Mouse (Mus musculus) spleen, postnatal 36 days (tissue): ENCODE measurements around the gene Tmem26.

Experiments
- DNase-seq, 2 experiments: peaks; one replicate each; pipeline ENCODE4 v3.0.0; 2022; ENCODE audit warnings: low spot score in 2 of 2, mixed read lengths in 1 of 2

The Tmem26 gene

DNA sequence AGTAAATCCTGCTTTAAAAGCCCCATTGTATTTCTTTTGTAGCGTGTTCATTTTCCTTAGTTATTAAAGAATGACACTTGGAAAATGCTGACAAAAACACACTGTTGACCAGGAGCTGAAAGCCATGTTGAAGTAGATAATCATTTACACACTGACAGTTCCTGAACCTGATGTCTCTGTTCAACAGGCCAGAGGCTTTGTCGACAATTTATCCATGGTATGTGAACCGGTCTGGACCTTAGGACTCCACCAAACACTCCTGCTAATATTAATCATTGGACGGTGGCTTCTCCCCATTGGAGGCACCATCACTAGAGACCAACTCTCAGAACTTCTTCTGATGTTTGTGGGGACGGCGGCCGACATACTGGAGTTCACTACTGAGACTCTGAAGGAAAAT, 27.5 kb downstream of the Tmem26 start:
- no peak for DNase-seq

DNA sequence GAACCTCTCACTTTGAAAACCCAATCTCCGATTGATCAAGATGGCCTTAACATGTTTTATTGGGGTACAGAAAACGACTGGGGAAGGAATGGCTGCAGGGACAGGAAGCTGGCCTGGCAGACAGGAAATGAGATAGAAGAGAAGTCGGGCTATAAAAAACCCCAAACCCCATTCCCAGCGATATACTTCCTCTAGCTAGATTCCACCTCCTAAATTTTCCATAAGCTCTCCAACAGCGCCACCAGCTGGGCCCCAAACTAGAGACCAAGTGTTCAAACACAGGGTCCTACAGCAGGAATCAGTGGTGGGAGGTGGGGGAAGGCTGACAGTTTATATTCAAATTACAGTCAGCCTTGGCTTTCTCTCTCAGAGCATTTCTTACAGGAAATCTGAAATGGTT, 35.8 kb downstream of the Tmem26 start:
- peak; percentile 18 to 29 for DNase-seq

DNA sequence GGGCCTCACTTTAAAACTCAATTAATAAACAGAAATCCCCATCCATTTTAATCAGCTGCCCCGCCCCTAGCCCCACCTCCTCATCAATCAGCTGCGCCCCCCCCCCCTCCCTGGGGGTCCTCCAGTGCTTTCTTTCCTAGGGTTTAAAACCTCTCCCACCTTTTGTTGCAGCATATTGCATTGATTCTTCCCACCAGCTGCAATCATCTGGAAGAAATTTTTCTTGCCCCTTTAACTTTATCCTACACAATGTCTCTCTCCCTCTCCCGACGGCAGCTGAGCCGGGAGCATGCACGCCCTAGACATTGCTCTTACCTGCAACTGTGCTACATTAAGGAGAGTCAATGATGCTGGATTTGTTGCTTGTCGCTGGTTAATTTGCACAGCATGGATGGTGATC, 36.3 kb downstream of the Tmem26 start:
- no peak for DNase-seq

DNA sequence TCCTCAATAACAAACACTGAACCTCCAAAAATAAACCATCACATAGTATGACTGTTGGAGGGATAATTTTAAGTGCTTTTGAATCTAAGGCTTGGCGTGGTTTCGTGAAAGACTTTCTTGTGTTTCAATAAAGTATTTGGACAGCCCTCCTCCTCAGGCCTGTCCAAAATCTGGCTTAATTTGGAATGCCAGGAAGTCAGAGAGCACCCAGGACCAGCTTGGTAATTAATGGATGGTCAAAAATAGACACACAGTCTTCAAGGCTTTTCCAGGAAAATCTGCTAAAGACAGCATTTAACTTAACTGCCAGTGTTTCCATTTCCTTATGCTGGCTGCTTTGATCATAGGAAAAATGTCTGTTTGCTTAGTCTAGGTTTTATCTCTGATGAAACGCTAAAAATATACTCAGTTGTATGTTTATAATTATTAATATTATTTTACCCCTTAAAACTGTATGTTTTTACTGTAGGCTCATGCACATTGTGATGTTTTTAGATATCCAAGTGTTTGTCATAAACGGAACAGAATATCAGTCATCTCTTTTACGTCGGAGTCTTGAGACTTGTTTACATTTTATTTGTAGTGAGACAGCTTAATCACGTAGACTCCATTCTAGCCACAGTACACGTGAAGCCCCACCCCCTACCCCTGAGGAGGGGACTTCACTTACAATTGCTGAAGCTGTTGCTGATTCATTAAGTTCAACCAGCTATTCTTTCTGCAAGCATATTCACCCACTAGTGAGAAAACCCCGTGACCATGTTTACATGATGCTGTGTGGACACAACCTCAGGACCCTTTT, 57.8 kb downstream of the Tmem26 start:
- no peak for DNase-seq

DNA sequence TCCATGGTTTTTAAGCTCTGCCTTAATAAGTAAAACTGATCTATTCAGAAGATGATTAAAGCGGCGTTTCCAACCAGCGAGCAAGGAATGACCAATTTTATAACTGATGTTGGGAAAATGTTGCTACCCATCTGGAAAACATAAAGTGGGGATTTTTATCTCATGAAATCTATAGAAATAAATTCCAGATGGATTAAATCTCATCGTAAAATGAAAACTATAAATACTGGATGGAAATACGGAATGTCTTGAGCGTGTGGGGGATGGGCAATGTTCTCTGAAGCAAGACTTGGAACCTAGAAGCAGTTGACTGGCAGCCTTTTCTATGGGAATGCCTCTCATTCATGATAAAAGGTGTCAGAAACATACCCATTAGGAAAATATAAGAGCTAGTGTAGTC, 59.3 kb downstream of the Tmem26 start:
- DNase-seq = no peak

DNA sequence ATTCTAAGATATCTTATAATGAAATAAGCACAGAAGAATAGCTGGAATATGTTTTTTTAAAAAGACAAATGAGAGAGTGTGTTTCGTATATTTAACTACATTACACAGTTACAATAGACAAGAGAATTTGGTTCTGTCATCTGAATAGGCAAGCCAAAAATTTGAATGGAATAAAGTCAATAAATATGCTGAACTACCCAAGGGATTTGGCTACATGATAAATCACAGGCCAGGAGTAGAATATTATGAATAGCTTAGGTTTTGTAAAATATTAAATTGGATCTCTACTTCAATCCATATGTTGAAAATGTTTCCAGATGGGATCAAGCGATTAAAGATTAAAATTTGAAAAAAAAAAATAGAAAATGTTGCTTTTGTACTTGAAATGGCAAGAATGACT, 60.4 kb downstream of the Tmem26 start:
- no peak for DNase-seq

DNA sequence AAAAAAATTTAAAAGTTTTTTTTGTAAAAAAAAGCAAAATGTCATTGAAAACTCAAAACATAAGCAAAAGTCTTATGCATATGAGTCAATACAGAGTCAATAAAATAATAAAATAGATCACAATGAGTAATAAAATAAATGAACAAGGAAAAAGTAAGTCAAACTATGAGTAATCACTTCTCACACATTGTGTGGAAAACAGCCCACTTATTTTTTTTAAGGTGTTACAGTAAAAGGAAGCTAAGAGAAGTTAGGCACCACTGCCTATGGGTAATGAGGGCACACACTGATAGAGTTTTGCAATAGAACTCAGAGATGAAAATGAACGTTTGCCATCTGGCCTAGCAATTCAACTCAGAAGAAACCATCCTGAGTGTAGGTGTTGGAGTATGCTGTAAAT, 61.0 kb downstream of the Tmem26 start:
- no peak for DNase-seq

DNA sequence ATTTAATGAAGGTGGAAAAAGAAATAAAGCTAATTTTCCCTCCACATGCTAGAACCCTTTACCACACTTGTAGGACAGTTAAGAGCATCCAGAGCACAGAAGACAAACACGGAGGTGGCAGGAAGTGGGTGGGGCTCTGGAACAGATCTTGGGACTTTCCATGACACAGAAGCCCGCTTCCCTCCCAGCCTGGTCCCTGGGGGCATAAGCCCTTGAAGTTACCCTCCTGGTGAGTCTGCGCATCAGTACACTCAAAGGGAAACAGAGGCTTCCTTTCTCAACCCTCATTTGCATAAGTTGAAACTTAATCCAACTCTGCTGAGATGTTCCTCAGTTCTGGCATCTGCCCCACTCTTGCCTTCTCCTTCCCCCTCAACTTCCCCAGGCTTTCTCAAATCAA, 72.0 kb downstream of the Tmem26 start:
- DNase-seq = peak; percentile 38 to 51

DNA sequence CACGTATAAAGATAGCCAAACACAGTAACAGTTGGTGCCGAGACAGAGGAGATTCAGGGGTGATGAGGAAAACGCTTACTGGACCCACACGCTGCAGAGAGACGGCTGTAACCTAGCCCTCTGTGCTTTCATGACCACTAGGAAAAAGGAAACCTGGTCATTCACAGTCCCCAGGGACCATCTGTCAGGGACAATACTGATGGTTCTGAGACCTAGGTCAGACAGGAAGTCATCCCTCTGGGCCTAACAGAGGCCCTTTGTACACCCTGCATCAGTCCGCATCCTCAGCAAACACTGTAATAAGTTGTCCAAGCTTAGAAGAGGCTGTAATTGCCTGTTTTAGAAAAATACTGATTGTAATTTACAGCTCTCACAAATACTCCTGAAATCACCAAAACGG, 76.4 kb downstream of the Tmem26 start:
- no peak for DNase-seq

DNA sequence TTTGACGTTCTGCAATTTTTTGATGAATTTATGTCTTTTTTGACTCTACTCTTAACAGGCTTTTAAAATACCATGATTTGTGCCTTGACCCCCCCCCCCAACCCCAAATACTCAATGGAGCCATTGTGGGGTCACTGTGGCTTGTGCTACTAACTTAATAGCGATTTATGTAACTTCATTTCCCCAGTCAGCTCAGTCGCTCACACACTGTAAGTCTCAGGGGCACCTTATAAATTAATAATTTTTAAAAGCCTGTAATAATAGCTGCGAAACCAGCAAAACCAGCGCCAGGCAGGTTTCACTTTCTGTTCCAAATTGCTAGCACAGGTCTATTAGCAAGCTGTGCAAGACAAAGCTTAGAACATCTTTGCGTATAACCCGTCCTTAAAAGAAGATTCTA, 76.9 kb downstream of the Tmem26 start:
- DNase-seq = no peak

DNA sequence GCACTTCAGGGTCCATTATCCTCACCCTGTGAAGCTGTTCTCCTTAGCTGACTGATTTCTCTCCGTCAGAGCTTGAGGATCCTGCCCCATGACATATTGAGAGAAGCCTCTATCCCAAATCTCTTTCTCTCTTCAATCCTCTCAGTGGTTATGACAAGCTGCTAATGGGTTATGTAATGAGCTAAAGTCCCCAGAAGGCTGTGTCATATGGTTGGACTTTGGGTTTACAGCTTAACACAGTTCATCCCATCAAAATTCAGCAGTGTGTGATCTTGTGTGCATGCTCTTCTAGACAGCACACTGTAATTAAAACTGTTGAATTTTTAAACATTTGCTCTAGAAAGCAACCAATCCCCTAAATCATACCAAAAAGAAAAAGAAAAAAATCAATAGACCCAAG, 82.9 kb downstream of the Tmem26 start:
- DNase-seq = no peak

DNA sequence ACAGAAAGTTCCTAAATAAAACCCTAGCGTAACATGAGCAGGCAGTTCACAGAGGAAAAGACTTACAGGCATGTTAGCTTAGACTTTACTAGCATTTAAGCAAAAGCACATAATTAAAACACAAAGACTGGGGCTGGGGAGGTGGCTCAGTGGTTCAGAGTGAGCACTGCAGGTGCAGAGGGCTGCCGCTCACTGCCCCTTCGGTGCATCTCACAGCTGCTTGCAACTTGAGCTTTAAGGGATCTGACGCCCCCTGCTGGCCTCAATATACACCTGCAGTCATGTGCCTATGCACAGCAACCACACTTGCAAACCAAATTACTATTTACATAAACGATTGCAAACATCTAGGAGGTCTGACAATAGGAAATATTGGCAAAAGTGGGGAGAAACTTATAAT, 87.5 kb downstream of the Tmem26 start:
- DNase-seq = no peak

DNA sequence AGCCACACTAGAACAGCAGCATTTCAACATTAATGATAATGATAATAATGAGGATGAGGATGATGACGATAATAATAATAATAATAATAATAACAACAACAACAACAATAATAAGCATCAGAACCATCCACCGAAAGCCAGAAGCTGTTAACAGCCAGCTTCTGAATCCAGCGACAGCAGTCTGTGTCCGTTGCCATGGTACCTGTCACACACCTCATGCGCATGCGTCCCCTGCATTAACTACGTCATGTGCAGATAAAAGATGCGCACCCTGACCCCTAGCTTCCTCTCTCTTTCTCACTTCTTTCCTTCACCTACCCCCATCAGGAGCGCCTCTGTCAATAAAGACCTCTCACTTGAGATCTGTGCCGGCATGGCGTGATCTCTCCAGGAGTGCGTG, 89.3 kb downstream of the Tmem26 start:
- DNase-seq = no peak

DNA sequence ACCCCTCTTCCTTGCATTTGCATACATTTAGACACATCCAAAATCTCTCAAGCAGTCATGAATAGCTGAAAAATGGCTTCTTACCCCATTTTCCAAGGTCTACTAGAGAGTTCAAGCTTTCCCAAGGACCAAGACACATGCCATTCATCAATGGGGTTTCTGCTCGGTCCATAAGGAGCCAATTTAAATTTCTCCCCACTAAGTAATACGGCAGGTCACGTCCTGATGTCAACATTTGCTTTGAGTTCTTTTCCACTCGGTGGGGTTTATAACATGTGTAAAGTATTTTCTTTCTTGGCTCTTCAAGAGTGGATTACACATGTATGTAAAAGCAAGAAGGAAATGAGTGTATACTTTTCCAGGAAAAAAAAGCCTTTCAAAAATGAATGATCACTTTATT, 93.8 kb downstream of the Tmem26 start:
- no peak for DNase-seq

DNA sequence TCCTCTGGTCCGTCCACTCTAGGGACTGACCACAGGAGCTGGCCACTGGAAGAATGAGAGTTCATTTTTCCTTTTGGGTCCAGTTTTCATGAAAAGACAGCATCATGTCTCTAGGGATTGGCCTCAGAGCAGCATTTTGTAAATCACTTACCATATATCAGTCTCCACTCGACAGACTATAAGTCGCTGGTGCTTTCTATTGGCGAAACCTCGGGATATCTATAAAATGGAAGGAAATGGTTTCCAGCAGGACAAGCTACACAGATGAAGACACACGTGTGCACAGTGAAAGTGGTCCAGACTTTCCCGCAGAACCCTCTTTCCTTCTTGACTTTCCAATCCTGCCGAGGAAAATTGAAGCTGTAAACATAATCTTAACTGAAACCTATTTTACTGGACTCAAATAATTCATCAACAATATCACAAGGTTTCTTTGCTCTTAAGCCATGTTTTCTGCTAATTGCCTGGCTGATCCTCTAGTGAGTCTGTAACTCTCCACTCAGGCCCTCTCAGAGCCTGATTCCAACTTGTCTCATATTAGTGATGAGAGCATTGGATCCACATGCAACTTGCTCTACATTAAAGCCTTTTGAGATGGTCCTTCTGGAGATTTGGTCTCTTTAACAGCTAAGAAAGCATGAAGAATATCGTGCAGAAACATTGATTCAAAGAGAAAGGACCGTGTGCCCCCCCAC, 94.8 kb downstream of the Tmem26 start:
- no peak for DNase-seq

DNA sequence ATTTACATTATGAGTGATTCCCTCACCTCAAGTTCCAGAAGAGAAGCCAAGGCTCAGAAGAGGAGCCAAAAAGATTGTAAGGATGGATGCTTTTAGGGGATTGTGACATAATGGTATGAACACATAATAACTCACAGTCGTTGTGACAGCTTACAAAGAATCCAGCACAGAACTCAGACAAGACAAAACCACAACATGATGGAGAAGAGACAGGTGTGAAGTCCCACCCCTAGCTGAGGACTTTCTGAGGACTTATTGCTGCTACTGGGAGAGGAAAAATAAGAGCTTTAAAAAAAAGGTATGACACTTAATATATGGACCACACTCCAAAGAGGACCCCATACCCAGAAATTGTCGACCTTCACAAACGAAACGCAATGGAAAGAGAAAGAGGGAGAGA, 101.1 kb downstream of the Tmem26 start:
- DNase-seq = no peak
